Mouse (Mus musculus) thymus, adult 2 months (tissue): ENCODE data around the gene Nf1. TPM values are rescaled to one million over a fixed set of nuclear protein-coding genes. Genes with fewer than 3 reads are reported as not detected.

Source experiments
- DNase-seq: peaks from one replicate; pipeline ENCODE4 v3.0.0; 2021
- H3K27ac ChIP-seq: fragments of 200-500 bp; 2 replicates; pipeline ENCODE4 v1.5.1; 2012; ENCODE audit warnings: low read length, control low read depth; ENCODE audit not compliant: control insufficient read depth, insufficient read depth
- H3K27me3 ChIP-seq: fragments of 200-500 bp; 2 replicates; pipeline ENCODE4 v1.6.1; 2012; ENCODE audit warnings: mild to moderate bottlenecking, low read length, moderate library complexity, mixed read lengths; ENCODE audit not compliant: control insufficient read depth, insufficient read depth
- H3K36me3 ChIP-seq: fragments of 200-500 bp; 2 replicates; pipeline ENCODE4 v1.6.1; 2012; ENCODE audit warnings: mild to moderate bottlenecking, low read length, moderate library complexity; ENCODE audit not compliant: control insufficient read depth, insufficient read depth
- H3K4me1 ChIP-seq: fragments of 200-500 bp; replicated peaks from 2 replicates; pipeline ENCODE4 v1.6.1; 2012; ENCODE audit warnings: low read length; ENCODE audit not compliant: control insufficient read depth, insufficient read depth
- H3K4me3 ChIP-seq: fragments of 200-500 bp; 2 replicates; pipeline ENCODE4 v1.5.1; 2012; ENCODE audit warnings: mild to moderate bottlenecking, low read length, control low read depth, moderate library complexity; ENCODE audit not compliant: control insufficient read depth, insufficient read depth
- CTCF ChIP-seq: fragments of 200-500 bp; IDR thresholded peaks from 2 replicates; pipeline ENCODE4 v1.5.1; 2012; ENCODE audit warnings: mild to moderate bottlenecking, control low read depth, low read length, moderate library complexity, borderline replicate concordance; ENCODE audit not compliant: control insufficient read depth, poor library complexity, insufficient read depth; ENCODE audit errors: extremely low read depth
- POLR2A ChIP-seq: fragments of 200-500 bp; IDR thresholded peaks from 2 replicates; pipeline ENCODE4 v1.6.1; 2012; ENCODE audit warnings: mild to moderate bottlenecking, low read length, control low read depth, moderate library complexity; ENCODE audit not compliant: control insufficient read depth, poor library complexity, insufficient read depth; ENCODE audit errors: extremely low read depth
- WGBS: fragments of 180-500 bp; shearing (Covaris S2); methylation state at CpG from one replicate; pipeline ENCODE4 v1.1.7; 2018; 5-methylcytosine and 5-hydroxymethylcytosine counted together
- polyA plus RNA-seq: library from polyadenylated mRNA; depleted of rRNA; stranded (reverse); fragments of >200 nt; gene quantifications from 2 replicates; pipeline ENCODE4 v1.2.3, GENCODE M21; 2012

Gene Nf1
- polyA plus RNA-seq, 1 experiment, result 6.9 TPM

- Histone ChIP-seq H3K4me3 (no peak overlapping the region), H3K27me3 (no peaks in the 10 kb centered on the region), H3K36me3 (no peaks in the 10 kb centered on the region), H3K27ac (no peak overlapping the region), H3K4me1 (peaks cover 16% of the 10 kb centered on the region)
- no peak for TF ChIP-seq CTCF
- 88% methylated on average over 9 of the region's 9 CpGs for WGBS
- no peak for DNase-seq
Measured at GRCm38 (mm10) chr11:79307560-79308200, 31.8 kb upstream of the Nf1 start.

- no peak overlapping the region for H3K4me3 ChIP-seq
- 23% methylated on average over 5 of the region's 5 CpGs for WGBS
- H3K4me1 ChIP-seq, result peaks cover 16% of the 10 kb centered on the region
- no peak for DNase-seq
- no peak for TF ChIP-seq CTCF
- no peak for TF ChIP-seq POLR2A
- H3K36me3 ChIP-seq, result no peaks in the 10 kb centered on the region
- no peaks in the 10 kb centered on the region for H3K27me3 ChIP-seq
- H3K27ac ChIP-seq, result no peak overlapping the region
Measured at GRCm38 (mm10) chr11:79310467-79310866, 29.0 kb upstream of the Nf1 start.

- no peak for TF ChIP-seq POLR2A
- no peak for TF ChIP-seq CTCF
- Histone ChIP-seq H3K36me3 (no peaks in the 10 kb centered on the region), H3K4me3 (no peak overlapping the region), H3K27ac (no peak overlapping the region), H3K27me3 (no peaks in the 10 kb centered on the region), H3K4me1 (no peaks in the 10 kb centered on the region)
- WGBS, result 94% methylated on average over 8 of the region's 8 CpGs
- DNase-seq, result no peak
Measured at GRCm38 (mm10) chr11:79316807-79317345, 22.6 kb upstream of the Nf1 start.

- 91% methylated on average over 7 of the region's 7 CpGs for WGBS
- no peak for TF ChIP-seq POLR2A
- TF ChIP-seq CTCF, result no peak
- Histone ChIP-seq H3K4me1 (no peaks in the 10 kb centered on the region), H3K27me3 (no peaks in the 10 kb centered on the region), H3K36me3 (no peaks in the 10 kb centered on the region), H3K4me3 (no peak overlapping the region), H3K27ac (no peak overlapping the region)
- DNase-seq, result no peak
Measured at GRCm38 (mm10) chr11:79319807-79320206, 19.7 kb upstream of the Nf1 start.

DNA sequence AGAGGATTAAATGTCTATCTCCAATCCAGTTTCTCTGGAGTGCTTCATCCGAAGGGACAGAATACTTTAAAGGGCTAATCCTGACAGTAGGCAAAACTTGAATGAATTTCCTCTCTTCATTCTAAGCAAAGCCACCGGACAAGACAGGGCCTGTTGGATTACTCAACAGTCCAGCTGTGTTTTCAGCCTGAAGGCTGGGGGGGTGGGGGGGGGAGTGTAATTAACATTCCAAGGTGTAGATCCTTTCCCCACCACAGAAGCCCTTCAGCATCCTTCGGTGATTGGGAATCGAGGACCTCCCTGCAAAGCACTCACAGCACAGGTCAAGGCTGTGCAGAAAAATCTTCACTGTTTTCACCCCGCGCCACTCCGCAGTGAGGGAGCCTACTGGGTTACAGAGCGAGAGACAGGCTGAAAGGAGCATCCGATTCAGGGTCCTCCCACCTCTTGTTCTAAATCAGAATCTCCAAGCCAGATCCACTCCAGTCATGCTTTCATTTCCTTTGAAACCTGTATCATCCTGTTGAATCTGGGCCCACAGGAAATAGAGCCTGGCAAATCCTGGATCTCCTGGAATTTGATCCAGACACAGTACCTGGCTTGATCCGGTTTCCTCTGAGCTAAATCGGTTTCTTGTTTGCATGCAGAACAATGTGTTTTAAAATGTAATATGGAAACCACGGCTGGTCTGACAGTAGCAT, 15.4 kb upstream of the Nf1 start:
- H3K27me3 ChIP-seq, result no peaks in the 10 kb centered on the region
- no peak overlapping the region for H3K4me3 ChIP-seq
- no peak for DNase-seq
- H3K4me1 ChIP-seq, result peaks cover 3% of the 10 kb centered on the region; the same call in 1 of the 2 replicates
- H3K36me3 ChIP-seq, result no peaks in the 10 kb centered on the region
- WGBS, result 94% methylated on average over 12 of the region's 12 CpGs
- H3K27ac ChIP-seq, result no peak overlapping the region
- TF ChIP-seq POLR2A, result no peak
- TF ChIP-seq CTCF, result no peak

DNA sequence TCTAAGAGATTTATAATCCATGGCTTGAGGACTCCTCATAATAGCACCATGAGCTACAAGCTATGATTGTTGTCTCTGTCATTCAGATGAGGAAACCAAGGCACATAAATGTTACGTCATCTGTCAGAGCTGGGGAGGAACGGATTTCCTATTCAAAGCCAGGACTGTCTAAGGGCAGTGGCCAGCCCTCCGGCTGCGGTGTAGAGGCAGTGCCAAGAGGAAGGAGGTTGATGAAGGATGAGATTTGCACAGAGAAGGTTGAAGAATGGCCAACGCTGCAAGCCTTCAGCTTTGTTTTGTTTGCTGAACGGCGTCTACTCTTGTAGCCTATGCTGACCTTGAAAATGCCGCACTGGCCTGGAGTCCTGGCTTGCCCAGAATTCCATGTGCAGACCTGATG, 13.8 kb upstream of the Nf1 start:
- H3K27ac ChIP-seq, result no peak overlapping the region
- 59% methylated on average over 8 of the region's 8 CpGs for WGBS
- H3K4me1 ChIP-seq, result peaks cover 3% of the 10 kb centered on the region; the same call in 1 of the 2 replicates
- DNase-seq, result no peak
- no peaks in the 10 kb centered on the region for H3K36me3 ChIP-seq
- H3K4me3 ChIP-seq, result no peak overlapping the region
- no peaks in the 10 kb centered on the region for H3K27me3 ChIP-seq
- TF ChIP-seq CTCF (no peak), POLR2A (no peak)
